Mouse (Mus musculus) kidney, adult 18-20 months (tissue): ENCODE data around the gene Ttc39d.
"Not testable (repeated sequence)": the region's sequence is repeated elsewhere in the genome, so short reads cannot be mapped to it uniquely, and the experiment has no call there.

ENCODE experiments used
- DNase-seq: peaks from one replicate; pipeline ENCODE4 v3.0.0; 2021

Ttc39d gene

DNA sequence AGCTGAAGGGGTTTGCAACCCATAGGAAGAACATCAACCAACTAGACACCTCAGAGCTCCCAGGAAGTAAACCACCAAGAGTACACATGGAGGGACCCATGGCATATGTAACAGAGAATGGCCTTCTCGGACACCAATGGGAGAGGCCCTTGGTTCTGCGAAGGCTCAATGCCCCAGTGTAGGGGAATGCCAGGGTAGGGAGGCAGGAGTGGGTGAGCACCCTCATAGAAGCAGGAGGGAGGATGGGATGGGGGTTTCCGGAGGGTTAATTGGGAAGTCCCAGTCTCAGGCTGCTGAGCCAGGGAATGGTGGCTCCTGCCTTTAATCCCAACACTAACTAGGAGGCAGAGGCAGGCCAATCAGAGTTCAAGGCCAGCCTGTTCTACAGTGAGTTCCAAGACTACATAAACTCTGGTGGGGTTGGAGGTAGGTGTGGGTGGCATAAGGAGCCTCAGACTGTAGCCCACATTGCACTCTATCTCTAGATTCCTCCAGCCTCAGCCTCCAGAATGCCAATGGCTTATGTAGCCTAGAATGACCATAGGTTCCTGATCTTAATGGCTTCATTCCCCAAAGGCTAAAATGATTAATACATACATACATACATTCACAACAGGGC lies 8.0 kb upstream of the Ttc39d start:
- DNase-seq: no peak

DNA sequence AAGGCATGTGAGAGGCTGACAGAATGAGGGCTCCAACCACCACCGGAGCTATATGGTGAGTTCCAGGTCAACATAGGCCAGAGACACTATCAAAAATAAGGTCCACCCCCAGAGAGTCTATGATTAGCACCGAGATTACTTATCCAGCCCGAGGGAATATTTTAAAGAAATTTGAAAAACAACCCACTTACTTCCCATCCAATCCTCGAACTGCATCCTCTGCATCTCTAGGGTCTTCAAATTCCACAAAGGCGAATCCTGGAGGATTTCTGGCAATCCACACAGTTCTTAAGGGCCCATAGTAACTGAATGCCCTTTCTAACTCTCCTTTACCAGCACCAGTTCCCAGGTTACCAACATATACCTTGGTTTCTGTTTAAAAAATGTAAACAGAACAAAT lies 1.6 kb upstream of the Ttc39d start:
- no peak for DNase-seq

DNA sequence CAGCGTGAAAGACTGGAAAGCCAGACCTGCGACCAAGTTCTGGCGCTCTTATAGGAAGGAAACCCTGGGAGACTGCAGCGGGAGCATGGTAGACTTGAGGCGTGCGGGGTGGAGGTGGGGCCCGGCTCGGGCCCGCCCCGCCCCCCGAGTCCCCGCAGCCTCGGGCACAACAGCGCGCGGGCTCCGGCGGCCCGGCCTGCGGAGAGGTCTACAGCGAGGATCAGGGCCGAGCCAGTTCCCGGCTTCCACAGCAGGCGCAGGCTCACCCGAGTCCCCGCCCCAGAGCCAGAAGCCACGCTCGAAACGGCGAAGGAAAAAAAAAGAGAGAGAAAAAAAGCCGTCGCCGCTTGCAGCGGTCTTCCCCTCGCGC lies 974 bp upstream of the Ttc39d start:
- no peak for DNase-seq

DNA sequence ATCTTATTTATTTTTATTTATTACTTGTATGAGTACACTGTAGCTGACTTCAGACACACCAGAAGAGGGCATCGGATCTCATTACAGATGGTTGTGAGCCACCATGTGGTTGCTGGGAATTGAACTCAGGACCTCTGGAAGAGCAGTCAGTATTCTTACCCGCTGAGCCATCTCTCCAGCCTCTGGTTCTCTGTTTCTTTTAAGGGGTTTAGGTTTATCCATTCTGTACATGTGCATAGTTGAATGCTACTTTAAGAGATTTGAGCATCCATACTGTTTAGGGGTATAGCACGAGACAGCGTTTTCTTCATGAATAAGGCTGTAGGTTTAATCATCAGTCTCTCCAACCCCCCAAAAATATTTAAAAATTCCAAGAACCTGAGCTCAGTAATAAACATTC lies 6.7 kb downstream of the Ttc39d start:
- DNase-seq: not testable (repeated sequence)

DNA sequence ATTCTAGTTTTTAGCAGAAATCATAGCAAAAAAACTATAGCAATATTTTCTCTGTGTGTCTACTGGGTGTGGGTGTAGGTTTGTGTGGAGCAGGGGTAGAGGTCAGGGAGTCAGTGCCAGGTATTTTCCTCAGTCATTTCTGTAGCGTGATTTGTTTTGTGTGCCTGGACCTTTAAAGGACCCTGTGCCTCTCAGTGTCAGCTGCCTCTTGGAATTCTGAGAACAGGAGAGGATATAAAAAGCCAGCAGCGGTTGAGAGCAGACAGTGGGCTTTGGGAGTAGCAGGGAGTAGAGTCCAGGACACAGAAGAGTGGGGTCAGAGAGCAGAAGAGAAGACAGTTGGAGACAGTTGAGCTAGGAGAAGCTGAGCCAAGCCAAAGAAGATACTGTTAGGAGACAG lies 12.9 kb downstream of the Ttc39d start:
- DNase-seq: no peak

DNA sequence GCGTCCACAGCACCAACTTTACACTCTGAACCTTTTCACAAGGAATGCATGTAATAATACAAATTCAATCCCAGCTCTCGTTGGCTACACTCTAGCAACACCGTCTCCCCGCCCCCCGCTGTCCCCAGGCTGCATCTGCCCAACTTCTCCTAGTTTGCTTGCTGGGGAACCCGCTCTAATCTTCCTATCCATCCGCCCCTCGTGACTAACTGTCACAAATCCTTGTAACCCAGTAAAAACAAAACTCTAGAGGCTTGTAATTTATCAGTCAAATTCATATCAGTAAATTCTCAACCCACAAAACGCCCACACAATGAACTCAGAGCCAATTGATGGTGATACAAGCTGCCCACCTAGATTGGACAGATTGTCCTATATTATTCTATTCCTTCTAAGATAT lies 13.9 kb downstream of the Ttc39d start:
- no peak for DNase-seq

DNA sequence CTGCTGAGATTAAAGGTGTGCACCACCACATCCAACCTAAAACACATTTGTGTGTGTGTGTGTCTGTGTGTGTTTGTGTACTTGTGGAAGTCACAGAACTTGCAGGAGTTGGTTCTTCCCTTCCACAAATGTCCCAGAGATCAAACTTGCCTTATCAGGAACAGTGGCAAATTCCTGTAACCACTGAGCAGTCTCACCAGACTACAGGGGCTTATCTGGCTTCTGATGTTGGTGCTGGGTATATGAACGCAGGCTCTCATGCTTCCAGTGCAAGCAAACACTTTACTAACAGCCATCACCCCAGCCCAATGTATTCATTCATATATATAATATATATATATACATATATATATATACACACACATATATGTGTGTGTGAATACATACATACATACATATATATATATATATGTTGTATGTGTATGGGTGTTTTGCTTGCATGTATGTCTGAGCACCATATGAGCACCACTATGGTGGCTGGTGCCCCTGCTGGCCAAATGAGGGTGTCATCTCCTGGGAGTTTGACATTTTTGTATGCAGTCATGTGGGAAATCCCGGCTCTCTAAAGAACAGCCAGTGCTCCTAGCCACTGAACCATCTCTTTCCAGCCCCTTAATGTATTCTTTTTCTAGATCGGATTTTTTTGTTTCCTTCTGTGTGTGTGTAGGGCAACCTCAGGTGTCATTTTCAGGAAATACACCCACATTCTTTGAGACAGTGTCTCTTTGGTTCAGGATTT lies 14.8 kb downstream of the Ttc39d start:
- DNase-seq: peak; percentile 7

DNA sequence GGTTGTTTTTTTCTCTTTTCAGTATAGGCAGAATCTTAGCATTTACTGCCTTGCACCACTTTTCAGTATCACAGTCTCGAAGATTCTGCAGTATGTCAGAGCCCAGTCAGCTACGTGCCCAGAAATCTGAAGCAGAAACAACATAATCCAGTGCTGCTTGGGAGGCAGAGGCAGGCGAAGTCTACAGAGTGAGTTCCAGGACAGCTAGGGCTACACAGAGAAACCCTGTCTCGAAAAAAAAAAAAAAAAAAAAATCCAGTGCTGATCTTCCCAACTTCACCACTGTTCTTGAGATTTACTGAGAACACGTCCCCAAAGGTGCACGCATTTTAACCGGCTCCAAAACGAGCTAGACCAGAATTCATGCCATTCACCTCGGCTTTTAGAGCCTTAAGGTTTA lies 16.6 kb downstream of the Ttc39d start:
- DNase-seq: no peak

DNA sequence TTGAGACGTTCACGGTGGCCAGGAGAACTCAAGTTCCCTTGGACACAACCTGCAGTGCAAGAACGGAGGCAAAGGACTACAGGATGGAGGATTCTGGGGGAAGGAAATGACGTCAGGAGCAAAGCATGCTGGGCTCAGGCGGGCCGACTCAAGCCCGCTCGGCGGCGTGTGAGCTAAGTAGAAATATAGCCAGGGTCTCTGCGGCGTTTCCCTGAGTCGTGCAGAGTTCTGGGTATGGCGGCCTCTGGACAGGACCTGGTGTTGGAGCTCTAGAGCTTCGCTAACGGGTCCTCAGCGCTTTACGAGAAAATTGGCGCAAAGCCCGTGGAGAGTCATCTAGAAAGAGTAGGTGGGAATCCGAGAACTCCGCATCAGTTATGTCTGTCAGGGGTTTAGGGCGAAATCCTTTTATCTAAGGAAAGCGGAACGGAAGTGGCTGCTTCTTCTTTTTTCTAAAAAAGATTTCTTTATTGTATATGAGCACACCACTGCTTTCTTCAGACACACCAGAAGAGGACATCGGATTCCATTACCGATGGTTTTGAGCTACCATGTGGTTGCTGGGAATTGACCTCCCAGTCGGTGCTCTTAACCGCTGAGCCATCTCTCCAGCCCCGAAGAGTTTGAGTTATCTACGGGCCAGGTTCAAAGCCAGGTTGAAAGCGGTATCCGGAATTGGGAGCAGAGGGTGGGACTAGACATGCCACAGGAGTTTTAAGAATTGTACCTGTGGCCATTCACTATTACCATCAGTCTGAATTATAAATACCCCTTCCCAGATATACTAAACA lies 17.3 kb downstream of the Ttc39d start, which contains the start of gene Gemin6:
Gene Gemin6 (plus strand): TSS at position 116 of the 791 bp plus-strand sequence.
- peak; percentile 84 for DNase-seq

DNA sequence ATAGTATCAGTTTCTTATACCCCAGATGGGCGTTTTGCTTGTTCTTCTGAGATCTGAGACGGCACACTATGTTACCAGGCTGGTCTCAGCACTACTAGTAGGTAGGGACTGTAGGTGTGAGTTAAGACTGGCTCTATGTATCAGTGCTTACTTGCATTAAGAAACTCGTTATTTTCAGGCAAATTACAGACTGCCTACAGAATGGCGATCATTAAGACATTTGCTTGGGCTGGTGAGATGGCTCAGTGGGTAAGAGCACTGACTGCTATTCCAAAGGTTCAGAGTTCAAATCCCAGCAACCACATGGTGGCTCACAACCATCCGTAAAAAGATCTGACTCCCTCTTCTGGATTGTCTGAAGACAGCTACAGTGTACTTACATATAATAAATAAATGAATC lies 17.9 kb downstream of the Ttc39d start:
- not testable (repeated sequence) for DNase-seq

DNA sequence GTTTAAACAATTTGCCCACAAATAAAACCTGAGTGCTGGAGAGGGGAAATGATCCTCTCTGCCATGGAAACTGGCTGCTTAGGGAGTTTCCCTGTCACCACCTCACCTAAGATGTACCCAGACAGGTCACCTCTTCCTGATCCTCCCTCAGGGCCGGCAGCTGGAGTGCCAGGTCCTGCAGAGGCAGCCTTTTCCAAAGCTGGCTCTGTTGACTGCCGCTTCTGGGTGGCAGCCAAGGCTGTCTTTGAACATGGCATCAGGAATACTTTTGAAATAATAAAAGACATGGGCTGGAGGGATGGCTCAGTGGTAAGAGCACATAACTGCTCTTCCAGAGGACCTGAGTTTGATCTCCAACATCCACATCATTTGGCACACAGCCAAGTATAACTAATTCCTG lies 22.1 kb downstream of the Ttc39d start:
- DNase-seq: no peak

DNA sequence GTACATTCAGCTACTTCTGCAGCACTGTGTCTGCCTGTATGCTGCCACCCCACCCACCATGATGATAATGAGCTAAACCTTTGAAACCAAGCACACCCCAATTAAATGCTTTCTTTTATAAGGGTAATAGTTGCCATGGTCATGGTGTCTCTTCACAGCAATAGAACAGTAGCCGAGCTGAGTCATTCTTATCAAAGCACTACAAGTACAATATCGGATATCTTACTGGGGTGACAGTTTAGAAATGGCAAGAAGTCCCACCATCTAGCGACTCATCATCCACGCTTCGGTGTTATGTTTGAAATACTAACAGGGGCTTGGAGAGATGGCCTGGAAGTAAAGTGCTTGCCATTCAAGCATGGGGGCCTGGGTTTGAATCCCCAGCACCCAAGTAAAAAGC lies 26.6 kb downstream of the Ttc39d start:
- no peak for DNase-seq

DNA sequence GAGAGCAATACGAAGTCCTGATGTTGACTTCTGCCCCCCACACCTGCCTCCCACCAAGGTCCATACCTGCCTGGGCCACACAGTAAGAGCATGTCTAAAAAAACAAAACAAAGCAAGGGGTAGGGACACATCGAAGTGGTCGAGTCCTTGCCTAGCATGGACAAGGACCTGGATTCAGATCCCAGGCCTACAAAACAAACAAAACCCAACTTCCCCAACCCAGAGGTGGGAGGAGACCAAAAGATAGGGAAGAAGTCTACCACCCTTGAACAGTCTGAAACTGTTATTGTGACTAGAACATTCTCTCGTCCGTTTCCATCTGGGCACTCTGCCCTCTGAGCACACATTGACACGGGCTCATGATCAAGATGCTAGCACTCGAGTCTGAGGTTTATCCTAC lies 27.1 kb downstream of the Ttc39d start:
- no peak for DNase-seq

DNA sequence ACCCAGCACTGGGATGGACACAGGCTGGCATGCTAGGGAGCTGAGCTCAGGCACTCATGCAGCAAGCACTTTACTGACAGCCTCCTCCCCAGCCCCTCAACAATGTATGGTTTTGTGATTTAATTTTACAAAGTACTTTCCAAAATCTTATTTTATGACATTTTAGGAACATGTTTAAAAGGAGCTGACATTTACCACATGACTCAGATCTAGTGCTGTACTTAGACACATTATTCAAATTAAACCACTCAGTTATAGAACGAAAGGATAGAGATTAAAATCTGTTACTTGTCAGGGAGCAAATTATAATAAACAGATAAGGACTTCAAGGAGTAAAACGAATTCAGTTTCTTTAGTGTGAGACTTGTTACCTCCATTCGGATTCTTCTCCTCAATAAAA lies 28.2 kb downstream of the Ttc39d start:
- DNase-seq: no peak

DNA sequence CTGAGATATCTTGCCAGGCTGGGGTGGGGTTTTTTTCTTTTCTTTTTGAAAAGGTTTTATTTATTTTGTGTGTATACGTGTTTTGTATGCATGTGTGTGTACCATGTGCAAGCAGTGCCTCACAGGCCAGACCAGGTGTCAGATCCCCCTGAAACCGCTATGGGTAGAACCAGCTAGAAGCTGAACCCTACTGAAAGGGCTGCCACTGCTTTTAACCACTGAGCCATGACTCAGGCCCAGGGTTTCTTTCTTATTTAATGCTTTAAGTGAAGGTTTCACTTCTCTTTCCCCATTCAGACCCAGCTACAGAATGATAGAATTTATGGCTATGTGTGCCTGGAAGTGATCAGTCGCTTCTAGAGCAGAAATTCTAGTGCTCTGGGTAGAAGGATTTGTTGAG lies 29.5 kb downstream of the Ttc39d start:
- no peak for DNase-seq

DNA sequence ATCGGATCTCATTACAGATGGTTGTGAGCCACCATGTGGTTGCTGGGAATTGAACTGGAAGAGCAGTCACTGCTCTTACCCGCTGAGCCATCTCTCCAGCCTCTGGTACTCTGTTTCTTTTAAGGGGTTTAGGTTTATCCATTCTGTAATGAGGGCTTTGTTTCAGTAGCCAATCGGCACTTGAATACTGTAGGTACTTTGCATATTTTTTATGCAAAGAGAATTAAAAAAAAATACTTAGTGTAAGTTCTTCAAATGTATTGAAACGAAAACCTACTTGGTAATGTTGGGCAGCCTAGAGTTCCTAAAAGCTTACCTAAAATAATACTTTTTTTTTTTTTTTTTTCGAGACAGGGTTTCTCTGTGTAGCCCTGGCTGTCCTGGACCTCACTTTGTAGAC lies 30.2 kb downstream of the Ttc39d start:
- no peak for DNase-seq

DNA sequence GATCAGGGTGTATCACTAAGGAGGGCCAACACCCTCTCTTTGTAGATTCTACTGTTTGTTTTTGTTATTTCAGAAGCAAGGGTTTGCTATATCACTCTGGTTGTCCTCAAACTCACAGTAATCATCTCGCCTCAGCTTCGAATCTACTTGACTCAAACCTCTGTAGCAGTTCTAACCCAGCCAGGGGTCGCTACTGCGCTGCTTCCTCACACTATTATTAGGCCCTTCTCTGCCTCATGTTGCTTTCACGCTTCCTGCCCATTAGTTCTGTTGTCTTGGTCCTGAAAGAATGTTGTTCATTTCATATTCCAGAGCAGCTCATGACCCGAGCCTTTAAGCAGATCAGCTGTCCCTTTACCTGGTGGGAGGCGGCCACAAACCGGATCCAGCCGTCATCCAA lies 34.3 kb downstream of the Ttc39d start:
- no peak for DNase-seq

DNA sequence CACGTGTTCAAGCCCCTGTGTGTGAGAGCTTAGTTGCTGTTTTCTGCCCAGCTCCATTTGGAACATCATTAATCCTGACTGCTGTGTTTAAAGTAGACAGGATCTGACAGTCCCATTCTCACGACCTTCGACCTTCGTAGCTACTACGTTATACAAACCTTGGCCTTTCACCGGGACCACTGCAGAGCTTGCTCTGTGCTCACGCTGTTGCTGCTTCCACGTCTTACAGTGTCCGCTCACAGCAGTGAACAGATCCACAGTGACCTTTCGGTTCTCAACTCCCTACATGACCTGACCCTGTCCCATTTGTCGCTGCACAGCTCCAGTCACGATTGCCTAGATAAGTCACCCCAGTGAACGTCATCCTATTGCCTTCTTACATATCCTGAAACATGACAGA lies 35.9 kb downstream of the Ttc39d start:
- no peak for DNase-seq

DNA sequence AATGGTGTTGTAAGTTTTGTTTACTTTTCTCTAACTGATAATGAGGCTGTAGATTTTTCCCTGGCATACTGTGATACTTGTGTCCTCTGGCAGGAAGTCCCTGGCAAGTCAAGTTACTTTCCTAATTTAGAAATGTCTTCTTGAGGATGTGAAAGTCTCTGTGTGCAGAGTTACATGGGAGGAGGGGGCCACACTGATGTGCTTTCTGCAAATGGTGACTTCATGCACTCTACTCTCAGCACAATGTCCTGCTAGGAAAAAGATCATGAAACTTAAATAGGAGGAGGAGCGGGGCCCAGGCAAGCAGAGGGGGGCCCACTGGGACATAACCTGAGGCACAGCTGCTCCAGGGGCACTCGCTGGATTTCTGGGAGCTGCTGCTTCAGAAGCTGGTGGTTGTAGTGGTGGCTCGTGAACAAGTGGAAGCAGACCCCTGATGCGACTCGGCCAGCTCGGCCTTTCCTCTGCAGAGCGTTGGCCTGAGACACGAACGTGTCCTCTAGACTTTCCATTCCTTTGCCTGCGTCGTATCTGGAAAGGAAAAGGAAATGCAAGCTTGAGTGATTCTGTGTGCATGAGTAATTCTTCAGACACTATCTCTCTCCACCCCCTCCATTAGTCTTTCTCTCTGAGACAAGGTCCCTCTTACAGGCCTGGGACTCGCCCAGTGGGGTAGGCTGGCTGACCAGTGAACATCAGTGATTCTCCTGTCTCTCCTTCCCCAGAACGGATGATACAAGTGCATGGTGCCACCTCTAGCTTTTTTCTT lies 45.7 kb downstream of the Ttc39d start:
- DNase-seq: no peak

DNA sequence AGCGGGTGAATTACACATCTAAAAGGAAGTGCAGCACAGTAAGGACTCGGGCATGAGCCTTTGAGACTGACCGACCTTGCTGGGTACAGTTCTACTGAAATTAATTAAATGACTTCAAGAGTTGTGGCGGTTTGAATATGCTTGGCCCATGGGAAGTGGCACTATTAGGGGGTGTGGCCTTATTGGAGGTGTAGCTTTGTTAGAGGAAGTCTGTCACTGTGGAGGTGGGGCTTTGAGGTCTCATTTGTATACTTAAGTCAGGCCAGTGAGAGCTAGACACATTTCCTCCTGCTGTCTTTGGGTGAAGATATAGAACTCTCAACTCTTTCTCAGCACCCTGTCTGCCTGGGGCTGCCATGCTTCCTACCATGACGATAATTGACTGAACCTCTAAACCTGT lies 47.2 kb downstream of the Ttc39d start:
- DNase-seq: no peak

DNA sequence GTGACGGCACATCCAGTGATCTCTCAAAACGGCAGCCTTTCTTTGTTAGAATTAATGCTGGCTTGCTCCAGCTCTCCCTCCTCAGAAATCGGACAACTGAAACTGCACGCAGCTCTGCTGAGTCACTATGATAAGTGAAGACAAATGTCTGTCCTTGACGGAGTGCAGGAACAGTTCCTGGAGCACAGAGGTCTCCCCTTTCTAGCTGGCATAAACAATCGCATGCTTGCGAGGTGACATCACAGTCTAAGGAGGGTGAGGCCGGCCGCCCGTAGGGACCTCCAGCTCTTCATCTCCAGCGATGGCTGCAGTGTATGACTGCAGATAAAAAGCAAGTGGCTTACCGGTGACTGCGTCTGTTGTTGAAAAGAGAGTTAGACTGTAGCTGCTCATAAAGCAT lies 47.9 kb downstream of the Ttc39d start:
- peak; percentile 19 for DNase-seq

DNA sequence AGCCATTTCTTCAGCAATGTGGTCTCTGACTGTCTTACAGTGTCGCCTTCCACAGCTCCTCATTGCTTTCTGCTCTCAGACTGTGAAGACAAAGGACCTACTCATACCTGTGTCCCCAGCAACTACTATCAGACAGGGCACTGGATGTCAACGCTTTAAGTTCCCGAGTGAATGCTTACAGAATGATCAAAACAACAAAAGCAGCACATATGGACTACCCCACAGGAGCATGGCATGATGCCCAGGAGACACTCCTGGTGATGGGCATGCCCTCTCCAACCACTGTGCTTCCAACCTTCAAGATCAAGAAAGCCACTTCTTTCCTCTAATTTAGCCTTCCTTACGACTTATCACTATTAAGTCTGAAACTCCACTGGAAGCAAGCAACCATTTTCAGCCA lies 59.8 kb downstream of the Ttc39d start:
- DNase-seq: no peak
